Mouse (Mus musculus): ENCODE data around the gene Fbxo22.

DNA sequence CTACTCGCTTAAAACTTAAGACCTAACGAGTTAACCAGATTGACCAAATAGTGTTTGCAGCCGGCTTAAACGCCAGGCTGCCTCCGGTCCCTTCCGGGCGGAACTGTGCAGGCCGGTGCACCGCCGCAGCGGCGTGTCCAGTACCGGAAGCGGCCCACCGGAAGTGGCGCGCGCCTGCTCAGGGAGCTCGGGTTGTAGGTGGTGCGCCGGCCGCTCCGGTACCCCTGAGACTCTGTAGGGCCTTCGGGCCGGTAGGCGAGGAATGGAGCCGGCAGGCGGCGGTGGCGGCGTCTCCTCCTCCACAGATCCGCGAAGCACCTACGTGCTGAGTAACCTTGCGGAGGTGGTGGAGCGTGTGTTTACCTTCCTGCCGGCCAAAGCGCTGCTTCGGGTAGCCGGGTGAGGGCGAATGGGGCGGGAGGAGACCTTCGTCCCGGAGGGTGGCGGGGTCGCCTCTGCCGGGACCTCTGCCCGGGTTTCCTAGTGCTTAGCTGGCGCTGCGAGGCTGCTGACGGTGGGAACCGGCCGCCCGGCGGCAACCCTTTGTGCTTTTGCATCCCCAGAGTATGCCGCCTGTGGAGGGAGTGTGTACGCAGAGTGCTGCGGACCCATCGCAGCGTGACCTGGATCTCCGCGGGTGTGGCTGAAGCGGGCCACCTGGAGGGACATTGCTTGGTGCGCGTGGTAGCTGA, at the start of gene Fbxo22:
- TF ChIP-seq POLR2A (IDR thresholded peaks at IDR 0.05; ENCODE audit: borderline replicate concordance, low read depth, low read length) (no peak), CTCF (IDR thresholded peaks at IDR 0.05; ENCODE audit: low read depth, low read length) (no peak)

All from bone marrow macrophage, adult 2 months (primary cell).